Comparison of ENCODE assay signal across 8 mouse cellular contexts in genomic region chr5:115327610-115328548, GRCm38 (mm10). TPM values are rescaled to one million over a fixed set of nuclear protein-coding genes. Genes with fewer than 3 reads are reported as not detected.
A peak's percentile ranks its signal among the peaks of the same experiment; 100 is the strongest.
DNase-seq lines count a peak whose midpoint lies in the region; ATAC-seq and TF ChIP-seq lines count a peak whose summit lies in the region.

No protein-coding gene starts in this region.

- no peaks in the 10 kb centered on the region for H3K9me3 ChIP-seq in kidney, postnatal 0 days (replicated peaks; ENCODE audit: low read length)

- H3K36me3 ChIP-seq in kidney, postnatal 0 days (ENCODE audit: insufficient read depth, low read length) = peaks cover 21% of the 10 kb centered on the region; the same call in 1 of the 2 replicates
- peaks cover 16% of the 10 kb centered on the region for H3K36me3 ChIP-seq in spleen, adult 2 months (ENCODE audit: control insufficient read depth, insufficient read depth, low read length)

- DNase-seq in urinary bladder, postnatal 25 days (ENCODE audit: low spot score) = peak; percentile 24
- no peak for DNase-seq in urinary bladder, postnatal 36 days (ENCODE audit: low spot score in 2 of 2)
- DNase-seq in cerebellum, adult 9-10 months = peak; percentile 62
- DNase-seq in gastrocnemius, postnatal 14 days = peak; percentile 28
- peak; percentile 57 for DNase-seq in kidney, postnatal 0 days (ENCODE audit: low spot score)
- peak; percentile 25 for DNase-seq in lung, postnatal 14 days
- DNase-seq in spleen, adult 2 months (ENCODE audit: low read depth in 1 of 2, low spot score in 2 of 2) = peak in 1 of 2 experiments; percentile 34

- intact Hi-C loops in gastrocnemius, postnatal 14 days (cut with DNase I; ENCODE audit: low total_unique reads) = no loop called here

- H3K9ac ChIP-seq in kidney, postnatal 0 days (ENCODE audit: low read depth, low read length) = peak overlapping the region; percentile 94

- peak overlapping the region; percentile 89 for H3K27ac ChIP-seq in kidney, postnatal 0 days
- H3K27ac ChIP-seq in spleen, adult 2 months (ENCODE audit: insufficient read depth, low read length) = peak overlapping the region; percentile 71

- peak; percentile 26 for ATAC-seq in kidney, postnatal 0 days (replicated peaks; ENCODE audit: low FRiP score, low read depth)
- ATAC-seq in megakaryocyte progenitor cell, adult 5-6 weeks (replicated peaks; ENCODE audit: poor library complexity) = no peak

- WGBS in kidney, postnatal 0 days = 1% methylated on average over 55 of the region's 55 CpGs
- WGBS in spleen, adult 2 months = 3% methylated on average over 47 of the region's 55 CpGs

- no peak for TF ChIP-seq CTCF in kidney, postnatal 0 days (IDR thresholded peaks at IDR 0.05; ENCODE audit: low read depth)
- no peak for TF ChIP-seq CTCF in spleen, adult 2 months (IDR thresholded peaks at IDR 0.05; ENCODE audit: extremely low read depth, insufficient read depth, insufficient read length, insufficient replicate concordance)

- peaks cover 14% of the 10 kb centered on the region; the same call in 1 of the 2 replicates for H3K4me1 ChIP-seq in kidney, postnatal 0 days (replicated peaks; ENCODE audit: insufficient read depth, low read length)
- H3K4me1 ChIP-seq in spleen, adult 2 months (ENCODE audit: control insufficient read depth, insufficient read depth, insufficient read length) = peaks cover 7% of the 10 kb centered on the region

- no peak for TF ChIP-seq POLR2A in spleen, adult 2 months (IDR thresholded peaks at IDR 0.05; ENCODE audit: low read depth, low read length)

- H3K4me3 ChIP-seq in kidney, postnatal 0 days (replicated peaks; ENCODE audit: low read depth, low read length) = peak overlapping the region; percentile 89
- peak overlapping the region; percentile 83 for H3K4me3 ChIP-seq in spleen, adult 2 months (ENCODE audit: extremely low read depth, insufficient read depth, insufficient read length)

- H3K4me2 ChIP-seq in kidney, postnatal 0 days (ENCODE audit: low read length) = peak overlapping the region; percentile 97

- no peaks in the 10 kb centered on the region for H3K27me3 ChIP-seq in kidney, postnatal 0 days (ENCODE audit: insufficient read depth, low read length)
- H3K27me3 ChIP-seq in spleen, adult 2 months (ENCODE audit: control insufficient read depth, insufficient read depth, low read length) = no peaks in the 10 kb centered on the region

RNA-seq across cellular contexts. Expression of gene Srsf9, which starts 0.9 kb away (rescaled TPM):
- 10 to 100 TPM; 14.5 to 15.9 TPM for total RNA-seq in gastrocnemius, postnatal 14 days (2021)
- polyA plus RNA-seq in kidney, postnatal 0 days (2015; fragmentation: Nextera tagmentation; extraction: Ambion mirVana) = 234 and 251 TPM in 2 replicates
- polyA plus RNA-seq in spleen, adult 2 months (2012; rRNA removed) = 57.8 and 102 TPM in 2 replicates
- 76.3 and 79.7 TPM in 2 replicates for total RNA-seq in megakaryocyte progenitor cell, adult 5-6 weeks (2015)
- 96.3 and 102 TPM in 2 replicates for total RNA-seq in megakaryocyte progenitor cell, adult 5-6 weeks (2017)

RNA-seq across cellular contexts. Expression of gene Gatc, which starts 13.1 kb away (rescaled TPM):
- total RNA-seq in gastrocnemius, postnatal 14 days (2021) = 10 to 100 TPM; 18.8 to 19.7 TPM
- polyA plus RNA-seq in kidney, postnatal 0 days (2015; fragmentation: Nextera tagmentation; extraction: Ambion mirVana) = 19.8 and 20.8 TPM in 2 replicates
- 4.9 and 5.8 TPM in 2 replicates for polyA plus RNA-seq in spleen, adult 2 months (2012; rRNA removed)
- 68.9 and 78.9 TPM in 2 replicates for total RNA-seq in megakaryocyte progenitor cell, adult 5-6 weeks (2015)
- 10.7 and 11.2 TPM in 2 replicates for total RNA-seq in megakaryocyte progenitor cell, adult 5-6 weeks (2017)

RNA-seq across cellular contexts. Expression of gene Triap1, which starts 13.1 kb away (rescaled TPM):
- total RNA-seq in gastrocnemius, postnatal 14 days (2021) = 10 to 100 TPM; 12.4 to 15.2 TPM
- 58.7 and 59.0 TPM in 2 replicates for polyA plus RNA-seq in kidney, postnatal 0 days (2015; fragmentation: Nextera tagmentation; extraction: Ambion mirVana)
- polyA plus RNA-seq in spleen, adult 2 months (2012; rRNA removed) = 5.7 and 7.5 TPM in 2 replicates
- total RNA-seq in megakaryocyte progenitor cell, adult 5-6 weeks (2015) = 39.1 and 43.1 TPM in 2 replicates
- 17.7 and 25.3 TPM in 2 replicates for total RNA-seq in megakaryocyte progenitor cell, adult 5-6 weeks (2017)

RNA-seq across cellular contexts. Expression of gene Cox6a1, which starts 20.9 kb away (rescaled TPM):
- 100 to 1,000 TPM; 105 to 114 TPM for total RNA-seq in gastrocnemius, postnatal 14 days (2021)
- polyA plus RNA-seq in kidney, postnatal 0 days (2015; fragmentation: Nextera tagmentation; extraction: Ambion mirVana) = 1,591 and 1,635 TPM in 2 replicates
- 777 and 1,352 TPM in 2 replicates for polyA plus RNA-seq in spleen, adult 2 months (2012; rRNA removed)
- 365 and 372 TPM in 2 replicates for total RNA-seq in megakaryocyte progenitor cell, adult 5-6 weeks (2015)
- total RNA-seq in megakaryocyte progenitor cell, adult 5-6 weeks (2017) = 67.5 and 102 TPM in 2 replicates

RNA-seq across cellular contexts. Expression of gene Dynll1, which starts 27.1 kb away (rescaled TPM):
- 100 to 1,000 TPM in 1 of 2 experiments, 10 to 100 TPM in 1; 84.8 to 138 TPM for total RNA-seq in gastrocnemius, postnatal 14 days (2021)
- polyA plus RNA-seq in kidney, postnatal 0 days (2015; fragmentation: Nextera tagmentation; extraction: Ambion mirVana) = 1,395 and 1,475 TPM in 2 replicates
- polyA plus RNA-seq in spleen, adult 2 months (2012; rRNA removed) = 135 and 214 TPM in 2 replicates
- total RNA-seq in megakaryocyte progenitor cell, adult 5-6 weeks (2015) = 690 and 788 TPM in 2 replicates
- 334 and 365 TPM in 2 replicates for total RNA-seq in megakaryocyte progenitor cell, adult 5-6 weeks (2017)

Comparison
In these comparisons a context has a peak if more than half of its experiments do, and no peak if none do; other contexts are left out.
1. DNase-seq: peak in urinary bladder, postnatal 25 days (single experiment), cerebellum, adult 9-10 months (single experiment), gastrocnemius, postnatal 14 days (single experiment), kidney, postnatal 0 days (single experiment) and lung, postnatal 14 days (single experiment); none in urinary bladder, postnatal 36 days (0 of 2).
2. RNA of gene Srsf9, which starts 0.9 kb away (total RNA-seq): 76.3 to 102 TPM in megakaryocyte progenitor cell, adult 5-6 weeks; 14.5 to 15.9 TPM in gastrocnemius, postnatal 14 days; every median in the first group is over 4 times any median in the second.